8 mouse cellular contexts compared by ENCODE assay signal in the genomic region with DNA sequence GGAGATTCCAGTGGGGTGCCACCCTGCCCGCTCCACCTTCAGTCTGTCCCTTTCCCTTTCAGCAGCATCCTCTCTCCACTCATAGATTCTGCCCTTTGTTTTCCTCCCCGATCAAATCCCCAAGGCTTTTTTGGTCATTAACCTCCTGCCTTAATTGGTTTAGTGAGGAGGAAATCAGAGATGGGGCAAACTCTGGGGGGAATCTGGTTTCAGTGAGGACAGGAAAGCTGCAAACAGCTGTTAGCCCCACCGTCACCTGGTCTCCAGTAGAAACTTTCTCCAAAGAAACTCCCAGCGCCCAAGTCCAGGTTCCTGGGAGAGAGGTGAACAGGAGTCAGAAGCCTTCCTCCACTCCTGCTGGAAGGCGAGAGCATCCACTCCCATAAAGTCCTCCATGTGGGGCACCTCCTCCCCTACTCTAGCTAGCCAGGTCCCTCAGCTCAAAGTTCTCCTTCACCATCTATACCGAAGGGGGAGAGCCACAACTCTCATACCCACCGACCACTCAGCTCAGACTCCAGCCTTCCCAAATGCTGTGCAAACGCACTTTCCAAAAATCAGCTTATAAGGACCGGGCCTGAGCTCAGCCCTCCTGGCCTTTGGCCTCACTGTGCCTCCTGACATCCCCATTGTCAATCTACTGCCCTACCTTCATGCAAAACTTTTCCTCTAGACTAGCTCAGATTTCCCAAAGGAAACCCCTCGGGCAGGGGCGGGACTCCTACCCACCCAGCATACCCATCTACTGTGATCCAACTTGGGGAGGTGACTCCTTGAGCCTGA. TPM values are rescaled to one million over a fixed set of nuclear protein-coding genes. Genes with fewer than 3 reads are reported as not detected.
DNase-seq lines count a peak whose midpoint lies in the region; ATAC-seq and TF ChIP-seq lines count a peak whose summit lies in the region.

No protein-coding gene starts in this region.

- intact Hi-C loops in gastrocnemius, adult 2 months (cut with DNase I) = no loop called here

- TF ChIP-seq EP300 in liver, postnatal 0 days (IDR thresholded peaks at IDR 0.05; ENCODE audit: low read depth) = no peak

- peak overlapping the region; percentile 91 for H3K4me3 ChIP-seq in gastrocnemius, adult 2 months
- peak overlapping the region; percentile 92 for H3K4me3 ChIP-seq in E14TG2a.4 (replicated peaks; ENCODE audit: low read length)
- H3K4me3 ChIP-seq in forebrain, postnatal 0 days (ENCODE audit: low read depth, low read length) = peak overlapping the region; percentile 60
- H3K4me3 ChIP-seq in liver, postnatal 0 days (ENCODE audit: low read depth, low read length) = no peak overlapping the region

- no peak for TF ChIP-seq CTCF in gastrocnemius, adult 2 months (IDR thresholded peaks at IDR 0.05)
- no peak for TF ChIP-seq CTCF in E14TG2a.4 (conservative IDR thresholded peaks at IDR 0.05; ENCODE audit: low read length)
- TF ChIP-seq CTCF in forebrain, postnatal 0 days (IDR thresholded peaks at IDR 0.05; ENCODE audit: low read depth) = no peak
- no peak for TF ChIP-seq CTCF in liver, postnatal 0 days (IDR thresholded peaks at IDR 0.05; ENCODE audit: low read depth)

- no peak for DNase-seq in gastrocnemius, adult 2 months
- no peak for DNase-seq in gastrocnemius, postnatal 4 days (ENCODE audit: low spot score in 2 of 2)
- DNase-seq in forebrain, postnatal 0 days = no peak
- DNase-seq in liver, postnatal 0 days = no peak
- no peak for DNase-seq in adrenal gland, postnatal 10 days
- no peak for DNase-seq in adrenal gland, postnatal 25 days

- peak overlapping the region; percentile 93; the same call in 1 of the 2 replicates for H3K27ac ChIP-seq in gastrocnemius, adult 2 months
- peak overlapping the region; percentile 99; the same call in 1 of the 2 replicates for H3K27ac ChIP-seq in forebrain, postnatal 0 days (ENCODE audit: low read depth, low read length)
- H3K27ac ChIP-seq in liver, postnatal 0 days (ENCODE audit: low read depth) = no peak overlapping the region

- H3K36me3 ChIP-seq in E14TG2a.4 (ENCODE audit: insufficient read depth, low read length) = peaks cover 54% of the 10 kb centered on the region
- no peaks in the 10 kb centered on the region for H3K36me3 ChIP-seq in forebrain, postnatal 0 days (ENCODE audit: insufficient read depth)
- no peaks in the 10 kb centered on the region for H3K36me3 ChIP-seq in liver, postnatal 0 days (replicated peaks; ENCODE audit: insufficient read depth, low read length)

- H3K9me3 ChIP-seq in E14TG2a.4 (ENCODE audit: low read length) = no peaks in the 10 kb centered on the region
- no peaks in the 10 kb centered on the region for H3K9me3 ChIP-seq in forebrain, postnatal 0 days (ENCODE audit: low read length)
- no peaks in the 10 kb centered on the region for H3K9me3 ChIP-seq in liver, postnatal 0 days (ENCODE audit: low read length)

- H3K27me3 ChIP-seq in E14TG2a.4 (ENCODE audit: insufficient read depth, low read length) = no peaks in the 10 kb centered on the region
- no peaks in the 10 kb centered on the region for H3K27me3 ChIP-seq in forebrain, postnatal 0 days (ENCODE audit: insufficient read depth, low read length)
- H3K27me3 ChIP-seq in liver, postnatal 0 days (ENCODE audit: insufficient read depth, low read length) = peaks cover 9% of the 10 kb centered on the region; the same call in 1 of the 2 replicates

- H3K4me1 ChIP-seq in E14TG2a.4 (replicated peaks; ENCODE audit: low read depth, low read length) = peaks cover 75% of the 10 kb centered on the region
- H3K4me1 ChIP-seq in forebrain, postnatal 0 days (ENCODE audit: insufficient read depth) = peaks cover 31% of the 10 kb centered on the region
- H3K4me1 ChIP-seq in liver, postnatal 0 days (ENCODE audit: insufficient read depth) = peaks cover 19% of the 10 kb centered on the region

- H3K9ac ChIP-seq in forebrain, postnatal 0 days = peak overlapping the region; percentile 100
- H3K9ac ChIP-seq in liver, postnatal 0 days (replicated peaks) = peak overlapping the region; percentile 81; the same call in 1 of the 2 replicates

- no peak for ATAC-seq in forebrain, postnatal 0 days
- ATAC-seq in liver, postnatal 0 days = no peak
- no peak for ATAC-seq in cerebellum, adult (ENCODE audit: insufficient number of reproducible peaks, low FRiP score, low TSS enrichment)

- WGBS in forebrain, postnatal 0 days = 8% methylated on average over 11 of the region's 11 CpGs
- WGBS in liver, postnatal 0 days (ENCODE audit: insufficient replicate concordance) = 49% methylated on average over 11 of the region's 11 CpGs

- H3K4me2 ChIP-seq in forebrain, postnatal 0 days (ENCODE audit: low read depth) = peak overlapping the region; percentile 78
- H3K4me2 ChIP-seq in liver, postnatal 0 days (ENCODE audit: low read depth, low read length) = peak overlapping the region; percentile 99

RNA-seq across cellular contexts. Expression of a gene that starts 1.9 kb away (rescaled TPM):
- under 1 TPM; 0.15 to 0.20 TPM for total RNA-seq in gastrocnemius, adult 2 months (2021)
- total RNA-seq in gastrocnemius, postnatal 4 days (2021) = 10 to 100 TPM; 12.9 to 13.1 TPM
- total RNA-seq in forebrain, postnatal 0 days (2014; rRNA removed) = 64.5 and 71.9 TPM in 2 replicates
- polyA plus RNA-seq in forebrain, postnatal 0 days (2015; fragmentation: Nextera tagmentation; extraction: Ambion mirVana) = 16.2 and 20.5 TPM in 2 replicates
- 0.37 and 0.51 TPM in 2 replicates for polyA plus RNA-seq in liver, postnatal 0 days (2015; fragmentation: Nextera tagmentation; extraction: Ambion mirVana)
- 1 to 10 TPM; 5.5 to 5.6 TPM for total RNA-seq in adrenal gland, postnatal 10 days (2021)
- total RNA-seq in adrenal gland, postnatal 25 days (2021) = 3.3 and 3.5 TPM in 2 replicates

RNA-seq across cellular contexts. Expression of a gene that starts 17.8 kb away (rescaled TPM):
- total RNA-seq in gastrocnemius, adult 2 months (2021) = not detected
- total RNA-seq in gastrocnemius, postnatal 4 days (2021) = under 1 TPM; 0.57 to 0.91 TPM
- total RNA-seq in forebrain, postnatal 0 days (2014; rRNA removed) = not detected in 2 replicates
- 0.33 TPM in 1 of 2 replicates, not detected in the other for polyA plus RNA-seq in forebrain, postnatal 0 days (2015; fragmentation: Nextera tagmentation; extraction: Ambion mirVana)
- polyA plus RNA-seq in liver, postnatal 0 days (2015; fragmentation: Nextera tagmentation; extraction: Ambion mirVana) = 0.13 and 0.29 TPM in 2 replicates
- total RNA-seq in adrenal gland, postnatal 10 days (2021) = not detected
- total RNA-seq in adrenal gland, postnatal 25 days (2021) = not detected in 2 replicates

RNA-seq across cellular contexts. Expression of a gene that starts 20.5 kb away (rescaled TPM):
- total RNA-seq in gastrocnemius, adult 2 months (2021) = 10 to 100 TPM; 67.5 to 82.5 TPM
- 100 to 1,000 TPM; 355 to 365 TPM for total RNA-seq in gastrocnemius, postnatal 4 days (2021)
- total RNA-seq in forebrain, postnatal 0 days (2014; rRNA removed) = 49.4 and 71.3 TPM in 2 replicates
- polyA plus RNA-seq in forebrain, postnatal 0 days (2015; fragmentation: Nextera tagmentation; extraction: Ambion mirVana) = 51.4 and 52.9 TPM in 2 replicates
- polyA plus RNA-seq in liver, postnatal 0 days (2015; fragmentation: Nextera tagmentation; extraction: Ambion mirVana) = 68.4 and 73.4 TPM in 2 replicates
- 100 to 1,000 TPM; 102 to 104 TPM for total RNA-seq in adrenal gland, postnatal 10 days (2021)
- 90.6 and 91.1 TPM in 2 replicates for total RNA-seq in adrenal gland, postnatal 25 days (2021)

RNA-seq across cellular contexts. Expression of a gene that starts 22.6 kb away (rescaled TPM):
- 100 to 1,000 TPM in 1 of 2 experiments, 10 to 100 TPM in 1; 70.9 to 104 TPM for total RNA-seq in gastrocnemius, adult 2 months (2021)
- 10 to 100 TPM; 78.5 to 81.4 TPM for total RNA-seq in gastrocnemius, postnatal 4 days (2021)
- total RNA-seq in forebrain, postnatal 0 days (2014; rRNA removed) = 52.2 and 55.5 TPM in 2 replicates
- polyA plus RNA-seq in forebrain, postnatal 0 days (2015; fragmentation: Nextera tagmentation; extraction: Ambion mirVana) = 186 and 202 TPM in 2 replicates
- polyA plus RNA-seq in liver, postnatal 0 days (2015; fragmentation: Nextera tagmentation; extraction: Ambion mirVana) = 104 and 106 TPM in 2 replicates
- total RNA-seq in adrenal gland, postnatal 10 days (2021) = 100 to 1,000 TPM; 131 to 132 TPM
- total RNA-seq in adrenal gland, postnatal 25 days (2021) = 148 and 150 TPM in 2 replicates

RNA-seq across cellular contexts. Expression of a gene that starts 23.3 kb away (rescaled TPM):
- 10 to 100 TPM; 78.2 to 90.2 TPM for total RNA-seq in gastrocnemius, adult 2 months (2021)
- total RNA-seq in gastrocnemius, postnatal 4 days (2021) = 10 to 100 TPM; 54.9 to 58.0 TPM
- total RNA-seq in forebrain, postnatal 0 days (2014; rRNA removed) = 102 and 116 TPM in 2 replicates
- polyA plus RNA-seq in forebrain, postnatal 0 days (2015; fragmentation: Nextera tagmentation; extraction: Ambion mirVana) = 29.3 and 30.8 TPM in 2 replicates
- 12.5 and 13.5 TPM in 2 replicates for polyA plus RNA-seq in liver, postnatal 0 days (2015; fragmentation: Nextera tagmentation; extraction: Ambion mirVana)
- 10 to 100 TPM; 63.9 to 73.1 TPM for total RNA-seq in adrenal gland, postnatal 10 days (2021)
- 74.3 and 87.0 TPM in 2 replicates for total RNA-seq in adrenal gland, postnatal 25 days (2021)
